Mouse (Mus musculus) liver, postnatal 0 days (tissue): ENCODE data around the gene Tmem259. TPM values are rescaled to one million over a fixed set of nuclear protein-coding genes. Genes with fewer than 3 reads are reported as not detected.
A peak's percentile ranks its signal among the peaks of the same experiment; 100 is the strongest.

ENCODE experiments used
- ATAC-seq: fragments of 200-750 bp; cut with Nextera tagmentation; 2 replicates; pipeline ENCODE4 v1.8.0; 2017; ENCODE audit warnings: mild to moderate bottlenecking, moderate library complexity
- DNase-seq: peaks from one replicate; pipeline ENCODE4 v3.0.0-alpha.2; 2016
- H3K27ac ChIP-seq: fragments of 300-500 bp; sonication (generic); 2 replicates; pipeline ENCODE4 v1.5.1; 2014; ENCODE audit warnings: antibody characterized with exemption, moderate library complexity, mild to moderate bottlenecking, low read depth
- H3K27me3 ChIP-seq: fragments of 300-500 bp; sonication (generic); 2 replicates; pipeline ENCODE4 v1.6.1; 2014; ENCODE audit warnings: low read length, control low read depth, mixed read lengths; ENCODE audit not compliant: insufficient read depth
- H3K36me3 ChIP-seq: fragments of 300-500 bp; sonication (generic); replicated peaks from 2 replicates; pipeline ENCODE4 v1.6.1; 2014; ENCODE audit warnings: mild to moderate bottlenecking, control low read depth, low read length, moderate library complexity, mixed read lengths; ENCODE audit not compliant: insufficient read depth
- H3K4me1 ChIP-seq: fragments of 300-500 bp; sonication (generic); 2 replicates; pipeline ENCODE4 v1.6.1; 2014; ENCODE audit warnings: antibody characterized with exemption, mild to moderate bottlenecking, control low read depth; ENCODE audit not compliant: insufficient read depth
- H3K4me2 ChIP-seq: fragments of 300-500 bp; sonication (generic); 2 replicates; pipeline ENCODE4 v1.6.1; 2014; ENCODE audit warnings: low read depth, mild to moderate bottlenecking, low read length, moderate library complexity, mixed read lengths
- H3K4me3 ChIP-seq: fragments of 300-500 bp; sonication (generic); 2 replicates; pipeline ENCODE4 v1.5.1; 2014; ENCODE audit warnings: low read depth, low read length
- H3K9ac ChIP-seq: fragments of 300-500 bp; sonication (generic); replicated peaks from 2 replicates; pipeline ENCODE4 v1.6.1; 2014; ENCODE audit warnings: mild to moderate bottlenecking, moderate library complexity
- H3K9me3 ChIP-seq: fragments of 300-500 bp; sonication (generic); 2 replicates; pipeline ENCODE4 v1.6.1; 2016; ENCODE audit warnings: mild to moderate bottlenecking, control low read depth, low read length, mixed read lengths
- CTCF ChIP-seq: sonication (generic); IDR thresholded peaks from 2 replicates; pipeline ENCODE4 v1.5.1; 2016; ENCODE audit warnings: antibody characterized with exemption, low read depth
- EP300 ChIP-seq: IDR thresholded peaks from 2 replicates; pipeline ENCODE4 v1.6.1; 2016; ENCODE audit warnings: antibody characterized with exemption, low read depth, mild to moderate bottlenecking
- WGBS: fragments of 180-500 bp; shearing (Covaris S2); extraction: QIAGEN DNeasy Blood & Tissue Kit; methylation state at CpG from one replicate; pipeline ENCODE4 v1.1.7; 2014; ENCODE audit not compliant: insufficient replicate concordance; 5-methylcytosine and 5-hydroxymethylcytosine counted together
- polyA plus RNA-seq: library from polyadenylated mRNA; unstranded; fragments of >200 nt; fragmentation: Nextera tagmentation; extraction: Ambion mirVana; gene quantifications from 2 replicates; pipeline ENCODE4 v1.2.1, GENCODE M21; 2015

Tmem259 gene
- polyA plus RNA-seq, 1 experiment from 2014 or later, result 13.2 TPM

- Histone ChIP-seq H3K4me2 (no peak overlapping the region), H3K36me3 (peaks cover 42% of the 10 kb centered on the region), H3K27ac (no peak overlapping the region), H3K4me3 (no peak overlapping the region), H3K9ac (no peak overlapping the region), H3K27me3 (peaks cover 4% of the 10 kb centered on the region; the same call in 1 of the 2 replicates), H3K9me3 (no peaks in the 10 kb centered on the region), H3K4me1 (peaks cover 33% of the 10 kb centered on the region)
- no peak for ATAC-seq
- 80% methylated on average over 12 of the region's 12 CpGs for WGBS
- DNase-seq, result no peak
- no peak for TF ChIP-seq EP300
- TF ChIP-seq CTCF, result no peak
Observed at GRCm38 (mm10) chr10:80022164-80022563, 38.0 kb upstream of the Tmem259 start.

DNA sequence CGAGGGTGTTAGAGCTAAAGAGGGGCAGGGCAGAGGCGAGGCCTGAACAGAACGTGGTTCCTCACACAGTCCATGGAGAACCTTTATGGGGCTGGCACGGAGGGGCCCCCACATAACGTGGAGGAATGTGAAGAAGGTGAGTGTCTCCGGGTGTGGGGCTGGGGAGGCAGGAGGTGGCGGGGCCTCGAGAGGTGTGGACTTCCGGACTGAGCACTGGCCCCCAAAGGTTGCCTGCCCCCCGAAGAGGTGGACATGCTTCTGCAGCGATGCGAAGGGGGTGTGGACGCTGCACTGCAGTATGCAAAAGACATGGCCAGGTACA is 37.2 kb upstream of the Tmem259 start:
- no peak overlapping the region for H3K27ac ChIP-seq
- no peaks in the 10 kb centered on the region for H3K9me3 ChIP-seq
- peaks cover 34% of the 10 kb centered on the region for H3K4me1 ChIP-seq
- no peak overlapping the region for H3K4me2 ChIP-seq
- H3K36me3 ChIP-seq, result peaks cover 33% of the 10 kb centered on the region
- DNase-seq (no peak), ATAC-seq (no peak)
- no peak for TF ChIP-seq CTCF
- TF ChIP-seq EP300, result no peak
- peaks cover 4% of the 10 kb centered on the region; the same call in 1 of the 2 replicates for H3K27me3 ChIP-seq
- WGBS, result 89% methylated on average over 13 of the region's 13 CpGs
- H3K4me3 ChIP-seq, result no peak overlapping the region
- no peak overlapping the region for H3K9ac ChIP-seq

DNA sequence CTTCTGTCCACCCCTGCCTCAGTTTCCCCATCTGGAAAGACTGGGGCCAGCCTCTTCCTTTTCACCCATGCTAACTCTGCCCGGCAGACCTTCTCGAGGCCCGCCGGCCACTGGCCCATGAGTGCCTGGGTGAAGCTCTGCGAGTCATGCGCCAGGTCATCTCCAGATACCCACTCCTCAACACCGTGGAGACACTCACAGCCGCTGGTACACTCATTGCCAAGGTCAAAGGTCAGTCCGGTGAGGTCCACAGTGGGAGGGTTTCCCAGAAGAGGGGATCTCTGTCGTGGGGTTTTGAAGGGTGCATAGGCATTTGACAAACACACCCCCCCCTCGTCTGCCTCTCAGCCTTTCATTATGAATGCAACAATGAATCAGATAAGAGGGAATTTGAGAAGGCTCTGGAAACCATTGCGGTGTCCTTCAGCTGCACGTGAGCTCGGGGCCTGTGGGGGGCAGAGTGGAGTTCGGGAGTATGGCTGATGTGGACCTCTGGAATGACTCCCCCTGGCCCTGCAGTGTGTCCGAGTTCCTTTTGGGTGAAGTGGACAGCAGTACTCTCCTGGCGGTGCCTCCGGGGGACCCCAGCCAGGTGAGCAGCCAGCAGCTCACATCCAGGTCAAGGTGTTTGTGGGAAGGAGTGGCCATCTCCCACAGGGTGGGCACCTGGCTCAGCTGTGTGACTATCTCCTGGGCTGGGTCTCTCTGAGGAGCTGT is 36.6 kb upstream of the Tmem259 start:
- Histone ChIP-seq H3K4me2 (no peak overlapping the region), H3K27me3 (peaks cover 4% of the 10 kb centered on the region; the same call in 1 of the 2 replicates), H3K9me3 (no peaks in the 10 kb centered on the region), H3K36me3 (peaks cover 30% of the 10 kb centered on the region), H3K4me3 (no peak overlapping the region), H3K27ac (no peak overlapping the region), H3K4me1 (peaks cover 36% of the 10 kb centered on the region), H3K9ac (no peak overlapping the region)
- no peak for ATAC-seq
- TF ChIP-seq CTCF (peak; percentile 11), EP300 (no peak)
- no peak for DNase-seq
- 79% methylated on average over 18 of the region's 18 CpGs for WGBS

DNA sequence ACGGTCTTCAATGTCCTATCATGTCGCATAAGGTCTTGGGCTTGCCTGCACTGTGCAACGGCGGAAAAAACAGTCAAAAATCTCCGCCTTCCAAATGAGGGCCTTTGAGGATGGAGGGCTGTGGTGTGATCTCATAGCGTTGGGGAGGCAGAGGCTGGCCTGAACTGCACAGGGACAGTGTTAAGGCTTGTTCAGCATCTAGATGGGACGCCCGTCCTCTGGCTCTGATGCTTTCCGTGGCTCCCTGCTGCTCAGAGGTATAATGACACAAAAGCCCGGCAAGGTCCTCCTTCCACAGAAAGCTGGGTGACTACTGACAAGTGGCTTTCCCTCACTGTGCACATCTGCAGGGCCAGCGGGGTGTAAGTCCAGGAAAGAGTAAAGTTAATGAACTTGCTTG is 36.1 kb upstream of the Tmem259 start:
- Histone ChIP-seq H3K27ac (no peak overlapping the region), H3K9ac (no peak overlapping the region), H3K9me3 (no peaks in the 10 kb centered on the region), H3K27me3 (peaks cover 4% of the 10 kb centered on the region; the same call in 1 of the 2 replicates), H3K4me3 (no peak overlapping the region), H3K36me3 (peaks cover 27% of the 10 kb centered on the region), H3K4me2 (0 out of 2 replicates have a peak overlapping the region, but pooled peaks have one; percentile 63), H3K4me1 (peaks cover 38% of the 10 kb centered on the region)
- ATAC-seq (no peak), DNase-seq (no peak)
- WGBS, result 69% methylated on average over 11 of the region's 11 CpGs
- TF ChIP-seq EP300, result no peak
- no peak for TF ChIP-seq CTCF

GRCm38 (mm10) chr10:80019471-80020131 is 35.5 kb upstream of the Tmem259 start:
- Histone ChIP-seq H3K36me3 (peaks cover 23% of the 10 kb centered on the region), H3K27ac (peak overlapping the region; percentile 94), H3K4me1 (peaks cover 36% of the 10 kb centered on the region), H3K4me2 (peak overlapping the region; percentile 63), H3K9ac (no peak overlapping the region), H3K9me3 (no peaks in the 10 kb centered on the region), H3K4me3 (peak overlapping the region; percentile 24), H3K27me3 (peaks cover 4% of the 10 kb centered on the region; the same call in 1 of the 2 replicates)
- WGBS, result 50% methylated on average over 20 of the region's 20 CpGs
- TF ChIP-seq EP300 (no peak), CTCF (0 out of 2 replicates have a peak, but pooled peaks have one; percentile 7)
- ATAC-seq, result no peak
- no peak for DNase-seq

DNA sequence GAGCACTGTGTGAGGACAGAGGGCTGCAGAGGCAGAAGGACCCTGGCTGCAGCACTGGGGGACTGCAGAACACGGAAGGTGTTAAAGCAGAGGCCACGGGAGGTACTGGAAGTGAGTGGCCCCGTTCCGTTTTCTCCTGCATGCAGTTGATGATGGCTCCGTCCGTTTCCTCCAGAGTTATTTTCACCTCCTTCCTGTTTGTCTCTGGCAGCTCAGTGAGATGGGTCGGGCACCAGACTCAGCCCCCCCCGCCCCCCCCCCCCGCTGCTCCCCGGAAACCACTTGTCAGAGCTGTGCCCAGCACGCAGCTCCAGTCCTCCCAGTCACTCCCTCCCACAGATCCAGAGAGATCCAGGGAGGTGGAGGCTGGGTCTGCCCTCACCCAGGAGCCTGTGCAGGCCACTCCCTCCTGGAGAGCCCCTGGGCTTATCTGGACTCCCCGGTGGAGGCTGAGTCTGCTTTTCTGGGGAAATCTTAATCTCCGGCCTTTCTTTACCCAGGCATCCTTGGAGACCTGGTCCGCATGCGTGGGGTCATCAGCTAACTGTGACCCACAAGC is 34.7 kb upstream of the Tmem259 start:
- DNase-seq (peak; percentile 62), ATAC-seq (peak; percentile 47)
- 6% methylated on average over 15 of the region's 15 CpGs for WGBS
- H3K27ac ChIP-seq, result peak overlapping the region; percentile 94
- H3K4me2 ChIP-seq, result peak overlapping the region; percentile 63
- H3K9me3 ChIP-seq, result no peaks in the 10 kb centered on the region
- peaks cover 29% of the 10 kb centered on the region for H3K4me1 ChIP-seq
- TF ChIP-seq EP300 (no peak), CTCF (no peak)
- peak overlapping the region; percentile 24 for H3K4me3 ChIP-seq
- no peak overlapping the region; the same call in 1 of the 2 replicates for H3K9ac ChIP-seq
- peaks cover 26% of the 10 kb centered on the region for H3K36me3 ChIP-seq
- peaks cover 4% of the 10 kb centered on the region; the same call in 1 of the 2 replicates for H3K27me3 ChIP-seq
